Mouse (Mus musculus) ES-E14 (cell line): ENCODE measurements around the gene Plet1. TPM values are rescaled to one million over a fixed set of nuclear protein-coding genes. Genes with fewer than 3 reads are reported as not detected.

Experiments used
- DNase-seq: peaks from one replicate; pipeline ENCODE4 v3.0.0-alpha.2; 2013; ENCODE audit warnings: low read depth, low spot score
- H3K27ac ChIP-seq: 2 replicates; pipeline ENCODE4 v1.5.1; 2012; ENCODE audit warnings: low read depth, mild to moderate bottlenecking, low read length, moderate library complexity, mixed read lengths; ENCODE audit not compliant: poor library complexity, insufficient read depth, severe bottlenecking
- H3K36me3 ChIP-seq: 2 replicates; pipeline ENCODE4 v1.6.1; 2012; ENCODE audit warnings: mild to moderate bottlenecking, low read length, moderate library complexity, mixed read lengths; ENCODE audit not compliant: control insufficient read depth, poor library complexity, insufficient read depth, severe bottlenecking
- H3K4me1 ChIP-seq, 2 experiments: fragments of 150-350 bp in 1 of 2; sonication (generic) in 1 of 2; 2 replicates each; pipeline ENCODE4 v1.6.1; 2012; ENCODE audit warnings: low read length in 2 of 2, mild to moderate bottlenecking in 1 of 2, mixed read lengths in 1 of 2; ENCODE audit not compliant: control insufficient read depth in 2 of 2, insufficient read depth in 2 of 2, poor library complexity in 1 of 2
- H3K4me3 ChIP-seq, 2 experiments: fragments of 150-350 bp in 1 of 2; sonication (generic) in 1 of 2; 2 replicates each; pipeline ENCODE4 v1.5.1; 2012; ENCODE audit warnings: low read length in 2 of 2, low read depth in 1 of 2, mild to moderate bottlenecking in 1 of 2, mixed read lengths in 1 of 2; ENCODE audit not compliant: insufficient read depth in 1 of 2, poor library complexity in 1 of 2, severe bottlenecking in 1 of 2
- H3K9ac ChIP-seq: 2 replicates; pipeline ENCODE4 v1.6.1; 2012; ENCODE audit warnings: low read depth, mild to moderate bottlenecking, low read length, mixed read lengths; ENCODE audit not compliant: poor library complexity, insufficient read depth, severe bottlenecking
- H3K9me3 ChIP-seq: fragments of 150-350 bp; sonication (generic); 2 replicates; pipeline ENCODE4 v1.6.1; 2012; ENCODE audit warnings: low read depth, mild to moderate bottlenecking, low read length; ENCODE audit not compliant: control insufficient read depth, insufficient read depth
- CHD2 ChIP-seq: IDR thresholded peaks from 2 replicates; pipeline ENCODE4 v1.6.1; 2014; ENCODE audit warnings: mild to moderate bottlenecking, low read depth, low read length, inconsistent platforms
- HCFC1 ChIP-seq: IDR thresholded peaks from 2 replicates; pipeline ENCODE4 v1.6.1; 2012; ENCODE audit warnings: low read length, inconsistent platforms, borderline replicate concordance; ENCODE audit not compliant: insufficient read depth
- MAFK ChIP-seq: IDR thresholded peaks from 2 replicates; pipeline ENCODE4 v1.6.1; 2014; ENCODE audit warnings: mild to moderate bottlenecking, low read depth, low read length, inconsistent platforms; ENCODE audit not compliant: insufficient read depth
- ZC3H11A ChIP-seq: IDR thresholded peaks from 2 replicates; pipeline ENCODE4 v1.6.1; 2012; ENCODE audit warnings: low read depth, mild to moderate bottlenecking, inconsistent platforms, low read length, borderline replicate concordance
- ZNF384 ChIP-seq: IDR thresholded peaks from 2 replicates; pipeline ENCODE4 v1.6.1; 2012; ENCODE audit warnings: low read depth, low read length, inconsistent platforms
- in situ Hi-C, 2 experiments: fragments of 600-800 bp; cut with MboI; formaldehyde crosslinking; loops; one replicate each; pipeline ENCODE4 v1.15.1; 2025; ENCODE audit warnings: low sequenced_read_pairs in 2 of 2, inconsistent platforms in 1 of 2; ENCODE audit not compliant: unreplicated experiment in 2 of 2
- total RNA-seq: library from RNA; depleted of rRNA; stranded (reverse); fragments of 300-350 nt; gene quantifications from 2 replicates; pipeline ENCODE4 v1.2.3, GENCODE M21; 2012

The Plet1 gene
- total RNA-seq, 1 experiment = 9.4 TPM

- H3K36me3 ChIP-seq = no peaks in the 10 kb centered on the region
- no peaks in the 10 kb centered on the region for H3K4me1 ChIP-seq
- peak overlapping the region; percentile 76 to 91; a peak in 3 of 4 replicates for H3K4me3 ChIP-seq
- no peak overlapping the region for H3K27ac ChIP-seq
- DNase-seq = no peak
- no peak for TF ChIP-seq ZNF384
- in situ Hi-C loops = loop anchor here in 1 of 2 experiments (5.0 to 10.0 kb wide), 2 partner anchors 71 to 1033 kb away; no protein-coding TSS in a partner anchor
- no peak overlapping the region; the same call in 1 of the 2 replicates for H3K9ac ChIP-seq
- no peaks in the 10 kb centered on the region for H3K9me3 ChIP-seq
Measured at GRCm38 (mm10) chr9:50527860-50528259, 33.5 kb downstream of the Plet1 start.

GRCm38 (mm10) chr9:50528293-50528892, 34.1 kb downstream of the Plet1 start, which contains the start of gene Pts:
Gene Pts (minus strand): TSS chr9:50528724.
- H3K9me3 ChIP-seq = no peaks in the 10 kb centered on the region
- H3K9ac ChIP-seq = peak within 1 kb of the TSS; percentile 90
- peak; percentile 95 for DNase-seq
- H3K4me3 ChIP-seq = peak within 1 kb of the TSS; percentile 76 to 91
- TF ChIP-seq CHD2 = no peak
- TF ChIP-seq HCFC1 = no peak; the same call in 1 of the 2 replicates
- no peak for TF ChIP-seq MAFK
- TF ChIP-seq ZC3H11A = 0 out of 2 replicates have a peak, but pooled peaks have one; percentile 41
- TF ChIP-seq ZNF384 = no peak
- in situ Hi-C loops = loop anchor here in 1 of 2 experiments (5.0 to 10.0 kb wide), 2 partner anchors 71 to 1034 kb away; no protein-coding TSS in a partner anchor
- no peak within 1 kb of the TSS; the same call in 1 of the 2 replicates for H3K27ac ChIP-seq
- no peaks in the 10 kb centered on the region for H3K4me1 ChIP-seq
- no peaks in the 10 kb centered on the region for H3K36me3 ChIP-seq

GRCm38 (mm10) chr9:50530890-50531289, 36.6 kb downstream of the Plet1 start:
- DNase-seq = no peak
- Histone ChIP-seq H3K4me1 (no peaks in the 10 kb centered on the region), H3K9ac (no peak overlapping the region), H3K9me3 (no peaks in the 10 kb centered on the region), H3K27ac (no peak overlapping the region), H3K36me3 (no peaks in the 10 kb centered on the region), H3K4me3 (no peak overlapping the region)
- TF ChIP-seq ZC3H11A (0 out of 2 replicates have a peak, but pooled peaks have one; percentile 18), ZNF384 (no peak)
- in situ Hi-C loops = no loop called here

GRCm38 (mm10) chr9:50533328-50533727, 39.0 kb downstream of the Plet1 start:
- Histone ChIP-seq H3K36me3 (no peaks in the 10 kb centered on the region), H3K9me3 (no peaks in the 10 kb centered on the region), H3K4me3 (no peak overlapping the region; a peak in 1 of 4 replicates), H3K9ac (no peak overlapping the region), H3K4me1 (no peaks in the 10 kb centered on the region), H3K27ac (no peak overlapping the region)
- in situ Hi-C loops = no loop called here
- DNase-seq = no peak
- TF ChIP-seq HCFC1 = no peak
- TF ChIP-seq CHD2 = no peak
- no peak for TF ChIP-seq ZNF384
- TF ChIP-seq MAFK = no peak
- TF ChIP-seq ZC3H11A = no peak

GRCm38 (mm10) chr9:50533791-50534190, 39.5 kb downstream of the Plet1 start:
- TF ChIP-seq HCFC1 (no peak), ZNF384 (peak; percentile 80)

More at GRCm38 (mm10) chr9:50533791-50534190, 39.5 kb downstream of the Plet1 start:
- Histone ChIP-seq H3K4me1 (no peaks in the 10 kb centered on the region), H3K36me3 (no peaks in the 10 kb centered on the region), H3K9me3 (no peaks in the 10 kb centered on the region), H3K27ac (no peak overlapping the region), H3K4me3 (no peak overlapping the region), H3K9ac (no peak overlapping the region)
- in situ Hi-C loops = no loop called here
- DNase-seq = no peak
